Mouse (Mus musculus) myocyte (in vitro differentiated cells): Measurements from ENCODE around the gene Gga1.

ENCODE experiments used
- E2F4 ChIP-seq: IDR thresholded peaks from one replicate; pipeline ENCODE4 v1.6.1; 2011; ENCODE audit warnings: mild to moderate bottlenecking, control low read depth, moderate library complexity; ENCODE audit not compliant: insufficient read depth
- POLR2A ChIP-seq: IDR thresholded peaks from one replicate; pipeline ENCODE4 v1.6.1; 2011; ENCODE audit warnings: low read depth, mild to moderate bottlenecking, control low read depth, moderate library complexity; ENCODE audit not compliant: insufficient read length
- POLR2AphosphoS2 ChIP-seq: IDR thresholded peaks from one replicate; pipeline ENCODE4 v1.6.1; 2011; ENCODE audit warnings: low read depth, control low read depth; ENCODE audit not compliant: insufficient read length
- REST ChIP-seq: IDR thresholded peaks from one replicate; pipeline ENCODE4 v1.6.1; 2011; ENCODE audit warnings: mild to moderate bottlenecking, control low read depth, moderate library complexity; ENCODE audit not compliant: insufficient read depth, insufficient read length
- USF1 ChIP-seq: IDR thresholded peaks from one replicate; pipeline ENCODE4 v1.6.1; 2011; ENCODE audit warnings: low read depth, mild to moderate bottlenecking, control low read depth, moderate library complexity

DNA sequence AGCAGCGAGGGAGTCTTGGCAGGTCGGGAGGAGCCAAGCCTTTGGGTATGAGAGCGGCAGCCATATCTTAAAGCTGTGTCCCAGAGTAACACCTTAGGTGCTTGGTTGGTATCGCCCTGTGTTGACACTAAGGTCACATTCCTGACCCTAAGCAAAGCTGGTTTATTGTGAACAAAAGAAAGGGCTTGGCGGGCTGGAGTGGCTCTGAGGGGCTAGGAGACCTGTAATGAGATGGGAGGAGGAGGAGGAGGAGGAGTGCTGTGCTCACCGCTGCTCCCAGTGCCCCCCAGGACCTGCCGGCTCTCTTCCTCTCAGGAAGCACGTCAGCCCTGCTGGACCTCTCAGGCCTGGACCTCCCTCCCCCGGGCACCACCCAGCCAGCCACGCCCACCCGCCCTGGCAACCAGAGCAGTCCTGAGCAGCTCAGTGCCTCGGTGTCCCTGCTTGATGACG is 12.4 kb downstream of the Gga1 start:
- TF ChIP-seq POLR2AphosphoS2, result no peak
- TF ChIP-seq REST, result no peak
- no peak for TF ChIP-seq POLR2A
- TF ChIP-seq E2F4, result no peak
- TF ChIP-seq USF1, result no peak
